Mouse (Mus musculus) thymus, adult 18-20 months (tissue): ENCODE data around the gene Fiz1.
A peak's percentile ranks its signal among the peaks of the same experiment; 100 is the strongest.
"Not testable (repeated sequence)": the region's sequence is repeated elsewhere in the genome, so short reads cannot be mapped to it uniquely, and the experiment has no call there.

ENCODE experiments used
- DNase-seq, 2 experiments: peaks; one replicate each; pipeline ENCODE4 v3.0.0; 2022; ENCODE audit warnings: mixed read lengths in 2 of 2

The Fiz1 gene

DNA sequence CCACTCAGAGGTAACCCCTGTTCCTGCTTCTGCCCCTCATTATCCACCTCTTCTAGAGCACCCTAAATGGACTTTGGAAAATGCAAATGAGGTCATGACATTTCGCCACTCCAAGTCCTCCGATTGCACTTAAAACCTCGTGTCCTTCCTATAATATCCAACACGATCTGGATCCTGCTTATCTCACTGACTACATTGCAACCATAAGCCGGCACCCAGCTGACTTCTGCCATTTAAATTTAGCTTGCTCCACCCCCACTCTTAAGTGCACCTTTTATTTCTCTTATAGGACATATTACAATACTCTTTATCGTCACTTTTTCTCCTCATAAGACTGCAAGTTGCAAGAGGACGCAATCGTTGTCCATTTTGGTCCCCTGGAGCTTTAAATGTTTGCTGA lies 23.0 kb upstream of the Fiz1 start:
- DNase-seq: no peak

DNA sequence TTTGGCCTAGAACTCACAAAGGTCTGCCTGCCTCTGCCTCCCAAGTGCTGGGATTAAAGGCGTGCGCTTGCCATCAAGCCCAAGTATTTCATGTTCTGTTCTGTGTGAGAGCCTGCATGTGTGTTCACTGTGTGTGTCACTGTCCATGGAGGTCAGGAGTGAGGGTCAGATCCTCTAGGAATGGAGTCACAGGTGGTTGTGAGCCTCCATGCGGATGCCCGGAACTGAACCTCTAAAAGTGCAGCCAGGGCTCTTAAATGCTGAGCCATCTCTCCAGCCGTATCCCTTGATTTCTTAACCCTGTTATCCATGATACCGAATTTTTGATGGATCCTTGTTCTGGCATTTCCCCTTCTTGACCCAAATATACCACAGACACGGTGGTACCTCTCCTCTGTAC lies 22.5 kb upstream of the Fiz1 start:
- DNase-seq: no peak

DNA sequence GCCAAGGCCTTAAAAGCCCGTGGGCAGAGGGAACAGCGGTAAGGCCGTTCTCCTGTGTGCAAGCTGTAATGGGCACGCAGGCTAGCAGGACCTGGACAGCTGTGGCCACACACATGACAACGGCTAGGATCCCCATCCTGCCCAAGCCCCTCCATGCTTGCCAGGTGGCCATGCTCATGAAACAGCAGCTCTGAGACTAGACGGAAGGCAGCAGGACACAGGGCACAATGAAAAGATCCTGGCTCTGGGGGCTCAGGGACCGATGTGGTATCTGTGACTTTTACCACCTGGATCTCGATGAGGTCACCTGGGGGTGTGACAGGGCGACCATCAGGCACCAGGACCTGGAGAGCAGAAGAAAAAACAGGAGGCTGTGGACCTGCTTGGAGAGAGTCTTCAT lies 21.6 kb upstream of the Fiz1 start:
- no peak for DNase-seq

DNA sequence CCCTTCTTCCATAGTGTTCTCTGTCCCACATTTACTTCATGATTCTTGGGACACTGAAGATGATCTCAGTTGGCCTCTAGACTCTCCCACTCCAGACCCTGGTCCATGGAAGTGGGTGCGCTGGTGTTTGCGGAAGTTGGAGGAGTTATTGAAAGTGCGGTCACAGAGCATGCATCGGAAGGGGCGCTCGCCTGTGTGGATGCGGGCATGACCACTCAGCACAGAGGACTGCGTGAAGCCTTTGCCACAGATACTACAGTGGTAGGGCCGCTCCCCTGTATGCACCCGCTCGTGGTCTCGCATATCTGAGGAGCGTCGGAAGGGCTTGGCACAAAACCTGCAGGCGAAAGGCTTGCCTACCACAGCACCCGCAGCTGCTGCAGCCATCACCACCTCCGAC lies 21.1 kb upstream of the Fiz1 start:
- DNase-seq: no peak

DNA sequence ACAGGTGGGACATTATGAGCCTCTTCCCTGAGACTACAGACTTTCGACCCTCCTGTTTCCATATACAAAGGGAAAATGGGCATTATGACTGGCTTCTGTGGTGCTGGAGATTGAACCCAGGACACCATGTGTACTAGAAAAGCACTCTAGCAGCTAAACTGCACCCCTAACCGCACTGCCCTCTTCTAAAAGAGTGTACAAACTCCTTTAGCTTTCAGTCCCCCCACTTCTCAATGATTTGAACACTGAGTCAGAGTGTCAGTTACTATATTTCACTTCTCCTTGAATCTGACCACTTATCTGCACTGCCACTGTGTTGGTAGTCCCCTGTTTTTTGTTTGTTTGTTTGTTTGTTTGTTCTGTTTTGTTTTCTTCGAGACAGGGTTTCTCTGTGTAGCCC lies 19.3 kb upstream of the Fiz1 start, which contains the start of gene 4632433K11Rik:
Gene 4632433K11Rik (plus strand): TSS at position 301 of the 400 bp plus-strand sequence.
- DNase-seq: no peak

DNA sequence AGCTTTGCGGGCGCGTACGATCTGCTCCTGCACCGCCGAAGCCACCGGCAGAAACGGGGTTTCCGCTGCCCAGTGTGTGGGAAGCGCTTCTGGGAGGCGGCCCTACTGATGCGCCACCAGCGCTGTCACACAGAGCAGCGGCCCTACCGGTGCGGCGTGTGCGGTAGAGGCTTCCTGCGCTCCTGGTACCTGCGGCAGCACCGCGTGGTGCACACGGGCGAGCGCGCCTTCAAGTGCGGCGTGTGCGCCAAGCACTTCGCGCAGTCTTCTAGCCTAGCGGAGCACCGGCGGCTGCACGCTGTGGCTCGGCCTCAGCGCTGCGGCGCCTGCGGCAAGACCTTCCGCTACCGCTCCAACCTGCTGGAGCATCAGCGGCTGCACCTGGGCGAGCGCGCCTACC lies 17.0 kb upstream of the Fiz1 start:
- no peak for DNase-seq

DNA sequence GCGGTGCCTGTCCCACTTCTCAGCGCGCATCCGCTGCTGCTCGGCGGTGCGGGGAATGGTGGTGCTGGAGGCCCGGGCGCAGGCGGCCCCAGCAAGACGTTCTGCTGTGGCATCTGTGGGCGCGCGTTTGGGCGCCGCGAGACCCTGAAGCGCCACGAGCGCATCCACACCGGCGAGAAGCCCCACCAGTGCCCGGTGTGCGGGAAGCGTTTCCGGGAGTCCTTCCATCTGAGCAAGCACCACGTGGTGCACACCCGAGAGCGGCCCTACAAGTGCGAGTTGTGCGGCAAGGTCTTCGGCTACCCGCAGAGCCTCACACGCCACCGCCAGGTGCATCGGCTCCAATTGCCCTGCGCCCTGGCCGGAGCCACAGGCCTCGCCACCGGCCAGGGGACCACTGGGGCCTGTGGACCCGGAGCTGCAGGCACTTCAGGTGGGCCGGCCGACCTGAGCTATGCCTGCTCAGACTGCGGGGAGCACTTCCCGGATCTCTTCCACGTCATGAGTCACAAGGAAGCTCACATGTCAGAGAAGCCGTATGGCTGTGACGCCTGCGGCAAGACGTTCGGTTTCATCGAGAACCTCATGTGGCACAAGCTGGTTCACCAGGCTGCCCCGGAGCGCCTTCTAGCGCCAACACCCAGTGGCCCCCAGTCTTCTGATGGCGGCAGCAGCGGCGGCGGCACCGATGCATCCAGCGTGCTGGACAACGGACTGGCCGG lies 16.2 kb upstream of the Fiz1 start:
- DNase-seq: no peak

DNA sequence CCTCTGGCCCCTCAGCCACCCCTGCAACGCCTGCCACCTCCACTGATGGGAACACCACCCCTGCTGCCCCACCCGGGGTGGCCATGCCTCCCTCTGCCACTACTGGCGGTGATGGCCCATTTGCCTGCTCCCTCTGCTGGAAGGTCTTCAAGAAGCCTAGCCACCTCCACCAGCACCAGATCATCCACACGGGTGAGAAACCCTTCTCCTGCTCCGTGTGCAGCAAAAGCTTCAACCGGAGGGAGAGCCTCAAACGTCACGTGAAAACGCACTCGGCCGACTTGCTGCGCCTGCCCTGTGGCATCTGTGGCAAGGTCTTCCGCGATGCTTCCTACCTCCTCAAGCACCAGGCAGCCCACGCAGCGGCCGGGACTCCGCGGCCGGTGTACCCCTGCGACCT lies 15.4 kb upstream of the Fiz1 start:
- DNase-seq: no peak

DNA sequence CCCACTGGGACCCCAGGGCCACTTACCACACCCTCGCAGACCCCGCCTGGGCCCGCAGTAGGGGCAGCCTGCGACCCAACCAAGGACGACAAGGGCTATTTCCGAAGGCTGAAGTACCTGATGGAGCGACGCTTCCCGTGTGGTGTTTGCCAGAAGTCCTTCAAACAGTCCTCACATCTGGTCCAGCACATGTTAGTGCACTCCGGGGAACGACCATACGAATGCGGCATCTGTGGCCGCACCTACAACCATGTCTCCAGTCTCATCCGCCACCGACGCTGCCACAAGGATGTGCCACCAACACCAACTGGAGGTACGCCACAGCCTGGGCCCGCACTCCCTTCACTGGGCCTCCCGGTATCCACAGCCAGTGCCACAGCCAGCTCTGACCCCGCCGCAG lies 15.0 kb upstream of the Fiz1 start:
- no peak for DNase-seq

DNA sequence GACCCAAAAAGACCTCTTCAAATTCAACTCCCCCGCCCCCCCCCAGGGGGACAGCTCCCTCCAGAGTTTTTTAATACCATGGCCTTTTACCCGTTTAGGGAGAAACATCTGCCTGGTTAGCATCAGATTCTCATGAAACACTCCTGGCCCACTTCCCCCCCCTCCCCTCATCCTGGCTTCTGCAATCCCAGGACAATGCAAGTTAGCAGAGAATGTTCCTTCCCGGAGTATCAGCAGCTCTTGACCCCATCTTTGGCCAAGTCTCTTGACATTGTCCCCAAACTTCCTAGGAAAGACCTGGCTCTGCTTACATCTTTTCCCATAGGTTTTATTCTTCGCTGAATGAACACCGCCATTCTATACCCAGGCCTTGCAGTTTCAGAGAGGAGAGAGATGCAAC lies 6.7 kb upstream of the Fiz1 start:
- DNase-seq: no peak

DNA sequence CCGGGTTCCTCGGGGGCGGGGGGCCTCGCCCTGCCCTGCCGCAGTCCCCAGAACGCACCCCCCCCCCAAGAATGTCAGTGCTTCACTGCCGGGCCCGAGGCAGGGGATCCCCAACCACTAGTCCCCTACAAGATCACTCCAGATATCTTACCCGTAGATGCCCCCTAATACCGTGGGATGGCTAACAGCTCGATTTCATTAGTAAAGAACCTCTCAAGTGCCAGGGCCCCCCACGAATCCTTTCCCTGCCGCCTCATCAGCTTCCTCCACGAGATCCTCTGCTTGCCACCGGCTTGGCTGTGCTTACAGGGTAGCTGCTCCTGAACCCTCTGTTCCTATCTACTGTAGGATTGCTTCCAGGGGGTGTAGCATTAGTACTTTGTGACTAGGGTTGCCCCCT lies 6.2 kb upstream of the Fiz1 start:
- no peak for DNase-seq

DNA sequence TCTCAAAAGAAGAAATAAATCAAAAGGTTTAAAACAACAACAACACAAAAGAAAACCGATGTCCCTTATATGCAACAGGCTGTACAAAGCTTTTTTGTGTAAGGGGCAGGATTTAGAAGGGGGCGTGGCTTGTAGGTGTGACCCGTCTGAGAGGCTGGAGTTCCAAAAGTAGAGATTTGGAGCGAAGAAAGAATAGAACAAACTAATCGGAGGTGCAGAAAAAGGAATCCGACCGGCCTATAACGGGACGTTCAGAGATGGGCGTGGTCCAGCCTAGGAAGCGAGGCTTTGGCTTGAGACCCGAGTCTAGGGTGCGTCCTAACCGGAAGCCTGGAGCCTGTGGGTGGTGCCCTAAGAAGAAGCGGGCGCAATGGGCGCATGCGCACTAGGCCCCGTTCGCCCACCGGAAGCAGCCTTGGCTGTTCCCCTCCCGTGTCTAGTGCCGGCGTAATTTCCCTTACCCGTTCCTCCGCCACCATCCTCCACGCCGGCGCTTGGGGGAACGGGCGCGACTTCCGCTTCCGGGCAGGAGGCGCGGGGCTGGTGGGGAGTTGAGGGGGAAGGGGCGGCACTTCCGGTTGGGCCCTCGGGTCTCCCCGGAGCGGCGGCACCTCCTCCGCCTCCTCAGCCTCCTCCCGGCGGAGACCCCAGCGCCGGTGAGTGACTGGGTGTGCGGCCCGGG lies 5.6 kb upstream of the Fiz1 start, which contains the start of the genes Zfp865 and Ccdc106:
Gene Zfp865 (plus strand): TSS at position 377 of the 682 bp plus-strand sequence.
Gene Ccdc106 (plus strand): TSS at position 554 of the 682 bp plus-strand sequence.
- DNase-seq: peak; percentile 100

DNA sequence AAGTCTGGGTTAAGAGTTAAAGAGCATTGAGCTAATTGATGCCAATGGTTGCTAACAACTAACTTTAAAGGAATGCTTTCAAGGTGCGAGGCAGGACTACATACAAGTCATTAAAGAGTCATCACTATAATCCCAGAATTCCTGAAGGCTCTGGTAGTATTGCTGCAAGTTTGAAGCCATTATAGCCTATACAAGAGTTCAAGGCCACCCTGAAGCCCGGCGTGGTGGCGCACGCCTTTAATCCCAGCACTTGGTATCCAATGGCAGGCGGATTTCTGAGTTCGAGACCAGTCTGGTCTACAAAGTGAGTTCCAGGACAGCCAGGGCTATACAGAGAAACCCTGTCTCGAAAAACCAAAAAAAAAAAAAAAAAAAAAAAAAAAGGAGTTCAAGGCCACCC lies 5.1 kb upstream of the Fiz1 start:
- DNase-seq: not testable (repeated sequence)

DNA sequence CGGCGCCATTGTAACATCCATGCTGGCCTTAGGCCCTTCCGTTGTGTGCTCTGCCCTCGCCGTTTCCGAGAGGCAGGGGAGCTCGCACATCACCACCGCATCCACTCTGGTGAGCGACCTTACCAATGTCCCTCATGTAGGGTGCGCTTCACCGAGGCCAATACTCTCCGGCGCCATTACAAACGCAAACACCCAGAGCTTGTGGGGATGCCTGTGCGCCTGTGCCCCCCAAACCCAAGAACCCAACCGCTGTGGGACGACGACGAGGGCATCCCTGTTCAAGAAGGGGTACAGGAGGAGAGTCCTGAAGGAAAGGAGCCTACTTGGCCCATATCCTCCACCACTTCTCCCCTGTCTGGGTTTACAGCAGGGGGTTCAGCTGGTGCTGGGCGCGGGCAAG lies 3.4 kb upstream of the Fiz1 start:
- no peak for DNase-seq

DNA sequence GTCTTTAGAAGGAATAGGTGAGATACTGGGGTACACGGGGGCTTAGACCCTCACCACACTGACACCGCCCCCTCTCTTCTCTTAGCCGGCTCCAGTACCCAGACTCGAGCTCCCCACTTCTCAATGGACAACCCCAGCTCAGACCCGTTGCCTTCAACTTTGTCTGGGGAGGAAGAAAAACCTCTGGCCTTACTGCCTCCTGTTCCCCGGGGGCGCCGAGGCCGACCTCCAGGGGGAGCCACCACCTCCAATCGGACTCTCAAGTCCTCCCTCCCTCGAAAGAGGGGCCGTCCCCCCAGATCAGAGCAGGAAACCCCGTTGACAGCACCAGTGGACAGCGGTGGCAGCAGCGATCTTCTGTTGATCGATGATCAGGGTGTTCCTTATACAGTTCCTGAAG lies 2.9 kb upstream of the Fiz1 start:
- peak in 1 of 2 experiments; percentile 42 for DNase-seq

DNA sequence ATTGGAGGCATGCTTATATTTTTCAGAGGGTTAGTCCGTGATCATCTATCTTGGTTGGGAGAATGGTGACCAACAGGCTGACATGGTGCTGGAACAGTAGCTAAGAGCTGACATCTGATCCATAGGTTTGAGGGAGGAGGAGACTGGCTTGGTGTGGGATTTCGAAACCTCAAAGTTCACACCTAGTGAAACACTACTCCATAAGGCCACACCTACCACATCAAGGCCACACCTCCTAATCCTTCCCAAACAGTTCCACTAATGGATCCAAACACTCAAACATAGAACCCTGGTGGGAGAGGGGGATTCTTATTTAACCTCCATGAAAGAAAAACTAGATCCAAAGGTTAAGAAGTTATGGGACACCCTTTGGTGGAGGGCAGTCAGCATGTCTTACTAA lies 2.4 kb upstream of the Fiz1 start:
- no peak for DNase-seq

DNA sequence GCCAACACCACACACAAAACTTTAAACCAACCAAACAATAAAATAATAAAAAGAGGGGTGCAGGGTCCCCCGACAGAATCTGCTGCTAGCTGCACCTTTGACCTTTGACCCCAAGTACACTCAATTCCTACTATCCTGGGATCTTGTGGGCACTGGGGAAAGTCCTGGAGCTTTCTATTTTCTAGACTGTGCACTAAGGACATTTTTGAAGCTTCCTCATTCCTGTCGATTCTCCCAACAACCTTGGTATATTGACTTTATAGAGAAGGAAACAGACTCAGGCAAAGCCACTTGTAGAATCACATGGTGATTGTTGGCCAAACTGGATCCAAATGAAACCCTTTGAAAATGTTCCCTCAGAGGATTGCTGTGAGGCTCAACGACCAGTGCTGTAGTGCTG lies 1.6 kb upstream of the Fiz1 start:
- DNase-seq: no peak

DNA sequence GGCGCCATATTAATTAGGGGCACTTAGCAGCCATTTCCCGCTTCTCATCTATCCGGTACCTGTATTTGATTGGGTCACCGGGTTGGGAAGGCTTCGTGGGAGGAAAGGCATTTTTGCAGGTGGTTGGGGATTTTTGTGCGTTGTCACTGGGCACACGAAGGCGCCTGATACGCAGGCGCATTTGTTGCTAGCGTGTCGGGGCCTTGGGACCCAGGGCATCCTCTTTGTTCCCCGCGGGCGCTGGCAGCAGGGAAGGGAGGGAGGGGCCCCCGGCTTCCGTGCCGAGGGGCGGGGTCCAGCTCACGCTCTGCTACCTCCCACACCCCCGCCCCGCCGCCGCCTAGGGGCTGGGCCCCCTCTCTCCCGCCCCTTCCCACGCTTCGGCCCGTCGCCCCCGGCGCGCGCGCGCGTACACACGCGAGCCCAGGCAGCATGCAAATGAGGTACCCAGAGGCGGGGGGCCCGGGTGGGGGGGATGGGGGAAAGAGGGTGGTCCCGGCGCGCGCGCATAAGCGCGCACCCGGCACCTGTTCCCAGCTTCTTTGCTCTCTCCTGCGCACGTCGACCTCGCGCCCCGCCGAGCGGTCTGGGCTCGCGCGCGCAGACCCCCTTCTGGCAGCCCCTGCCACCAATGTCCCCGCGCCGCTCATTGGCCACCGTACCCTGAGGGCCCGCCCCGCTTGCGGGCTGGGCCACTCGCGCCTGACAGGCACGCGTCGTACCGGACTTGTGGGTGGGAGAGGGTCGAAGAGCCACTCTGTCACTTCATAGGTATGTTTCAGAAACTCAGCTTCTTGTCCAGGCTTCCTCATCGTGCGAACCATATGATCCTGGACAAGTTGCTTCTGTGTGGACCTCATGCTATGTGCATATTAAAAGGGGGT lies 863 bp upstream of the Fiz1 start, which contains the start of gene Gm44973:
Gene Gm44973 (plus strand): TSS at position 379 of the 884 bp plus-strand sequence.
- DNase-seq: peak; percentile 92 to 93

DNA sequence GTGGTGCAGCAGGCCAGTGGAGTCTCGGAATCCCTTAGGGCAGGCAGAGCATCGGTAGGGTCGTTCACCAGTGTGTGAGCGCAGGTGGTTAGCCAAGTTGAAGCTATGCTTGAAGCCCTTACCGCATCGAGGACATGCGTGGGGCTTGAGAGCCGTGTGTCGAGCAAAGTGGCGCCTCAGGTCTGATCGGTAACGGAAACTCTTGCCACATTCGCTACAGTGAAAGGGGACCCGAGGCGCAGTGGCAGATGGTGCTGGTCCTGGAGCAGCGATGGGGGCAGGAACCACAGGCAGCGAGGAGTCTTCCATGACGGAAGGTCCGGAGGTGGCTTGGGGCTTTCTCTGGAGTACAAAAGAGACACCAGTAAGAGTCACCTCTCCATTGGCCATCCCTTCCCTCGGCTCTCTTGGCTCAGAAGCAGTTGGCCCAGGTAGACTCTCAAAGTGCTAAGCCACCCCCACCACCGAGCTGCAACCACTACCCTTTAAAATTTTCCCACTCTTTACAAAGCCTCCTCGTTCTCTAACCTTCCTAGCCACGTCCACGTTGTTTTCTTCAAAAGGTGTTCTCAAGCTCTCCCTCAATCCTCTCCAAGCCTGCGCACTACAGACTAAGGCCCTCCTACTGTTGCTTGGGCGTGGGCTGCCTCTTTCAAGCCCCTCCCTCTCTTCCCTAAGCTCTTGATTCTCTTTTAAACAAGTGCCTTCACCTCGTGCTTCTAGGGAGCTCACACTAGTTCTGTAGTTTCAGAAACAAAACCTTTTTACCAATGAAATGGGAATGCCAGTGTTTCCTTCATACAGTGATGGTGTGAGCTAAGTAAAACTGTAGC lies 1.6 kb downstream of the Fiz1 start:
- DNase-seq: no peak

DNA sequence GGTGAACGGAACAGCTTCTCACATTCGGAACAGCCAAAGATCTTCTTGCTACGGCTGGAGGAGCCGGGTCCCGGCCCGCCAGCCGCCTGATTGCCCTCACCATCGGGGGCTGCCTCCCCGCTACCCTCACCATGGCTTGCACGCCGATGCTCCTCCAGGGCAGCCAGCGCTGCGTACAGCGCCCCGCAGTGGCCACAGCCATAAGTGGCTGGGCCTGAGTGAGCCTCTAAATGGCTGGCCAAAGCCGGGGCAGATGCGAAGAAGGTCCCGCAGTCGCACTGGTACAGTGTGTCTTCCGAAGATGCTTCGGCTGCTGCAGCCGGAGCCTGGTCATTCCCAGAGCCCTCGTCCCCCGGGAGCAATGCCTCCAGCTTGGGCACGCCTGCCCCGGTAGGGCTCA lies 6.3 kb downstream of the Fiz1 start:
- no peak for DNase-seq

DNA sequence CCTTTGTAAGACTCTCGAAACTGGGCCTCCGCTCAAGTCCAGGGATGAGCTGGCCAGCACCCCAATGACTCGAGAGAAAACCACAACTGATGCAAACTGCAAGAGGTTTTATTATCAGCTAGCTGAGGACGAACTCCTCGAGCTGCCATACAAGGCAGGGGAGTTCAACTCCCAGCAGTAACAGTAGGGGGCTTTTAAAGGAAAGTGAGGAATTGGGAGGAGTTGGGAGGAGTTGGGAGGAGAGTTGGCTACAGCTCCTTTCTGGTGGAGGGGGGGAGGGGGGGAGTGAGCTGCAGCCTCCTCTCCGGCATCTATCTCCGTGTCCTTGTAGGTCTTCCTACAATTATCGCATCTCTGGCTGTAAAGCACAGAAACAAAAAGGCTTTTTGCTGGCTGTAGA lies 11.6 kb downstream of the Fiz1 start:
- not testable (repeated sequence) for DNase-seq

DNA sequence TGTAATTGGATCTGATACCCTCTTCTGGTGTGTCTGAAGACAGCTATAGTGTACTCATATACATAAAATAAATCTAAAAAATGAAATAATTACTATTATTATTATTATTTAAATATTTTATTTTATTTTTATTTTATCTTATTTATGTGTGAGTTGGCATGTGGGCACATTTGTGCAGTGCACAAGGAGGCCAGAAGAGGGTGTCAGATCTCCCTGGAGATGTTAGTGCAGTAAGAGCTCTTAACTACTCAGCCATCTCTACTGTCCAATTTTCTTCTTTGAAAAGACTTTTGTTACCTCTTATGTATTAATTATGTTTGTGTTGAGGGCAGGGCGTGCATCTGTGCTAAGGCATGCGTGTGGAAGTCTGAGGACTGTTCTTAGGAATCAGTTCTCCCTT lies 14.6 kb downstream of the Fiz1 start:
- no peak for DNase-seq
